Mouse (Mus musculus) A20 (cell line): Measurements from ENCODE around the gene Ddb1.

Experiments used
- DNase-seq: peaks from one replicate; pipeline ENCODE4 v3.0.0-alpha.2; 2011; ENCODE audit warnings: low read depth, low spot score

Gene Ddb1

DNA sequence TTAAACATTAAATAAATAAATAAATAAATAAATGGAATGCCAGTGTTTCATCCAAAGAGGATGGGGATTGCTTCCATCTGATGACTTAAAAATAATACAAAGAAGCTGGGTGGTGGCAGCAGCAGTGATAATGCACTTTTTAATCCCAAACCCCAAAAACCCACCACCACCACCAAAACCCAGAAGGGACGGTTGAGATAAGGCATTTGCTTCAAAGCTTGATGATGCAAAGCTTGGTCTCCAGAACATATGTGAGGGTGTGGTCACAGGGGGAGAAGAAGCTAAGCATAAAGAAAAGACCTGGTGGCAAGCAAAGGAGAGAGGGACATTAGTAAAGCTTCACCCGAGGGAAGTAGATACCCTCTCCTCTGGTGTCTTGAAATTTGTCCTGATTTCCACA, 56.8 kb downstream of the Ddb1 start:
- DNase-seq: no peak

GRCm38 (mm10) chr19:10662665-10663064, 57.5 kb downstream of the Ddb1 start:
- DNase-seq: no peak

- DNase-seq: no peak
Measured at GRCm38 (mm10) chr19:10665093-10665492, 60.0 kb downstream of the Ddb1 start.

- DNase-seq: peak; percentile 68
Measured at GRCm38 (mm10) chr19:10665499-10665898, 60.4 kb downstream of the Ddb1 start.

DNA sequence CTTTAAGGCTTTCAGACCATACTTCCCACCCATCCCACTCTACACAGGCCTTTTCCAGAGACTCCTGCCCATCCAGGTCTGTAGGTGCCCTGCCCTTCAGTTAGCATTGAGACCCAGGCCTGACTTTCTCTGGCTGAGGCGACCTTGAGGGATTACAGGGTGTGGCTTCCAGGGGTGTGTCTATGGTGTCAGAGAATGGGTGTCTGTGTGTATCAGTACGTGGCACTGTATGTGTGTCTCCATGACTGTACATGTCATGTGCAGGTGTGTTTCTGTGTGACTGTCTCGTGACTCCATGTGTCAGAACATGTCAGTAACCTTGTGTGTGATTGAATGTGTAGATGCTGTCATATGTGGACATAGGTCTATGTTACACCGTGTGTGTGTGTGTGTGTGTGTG, 66.2 kb downstream of the Ddb1 start:
- DNase-seq: no peak

DNA sequence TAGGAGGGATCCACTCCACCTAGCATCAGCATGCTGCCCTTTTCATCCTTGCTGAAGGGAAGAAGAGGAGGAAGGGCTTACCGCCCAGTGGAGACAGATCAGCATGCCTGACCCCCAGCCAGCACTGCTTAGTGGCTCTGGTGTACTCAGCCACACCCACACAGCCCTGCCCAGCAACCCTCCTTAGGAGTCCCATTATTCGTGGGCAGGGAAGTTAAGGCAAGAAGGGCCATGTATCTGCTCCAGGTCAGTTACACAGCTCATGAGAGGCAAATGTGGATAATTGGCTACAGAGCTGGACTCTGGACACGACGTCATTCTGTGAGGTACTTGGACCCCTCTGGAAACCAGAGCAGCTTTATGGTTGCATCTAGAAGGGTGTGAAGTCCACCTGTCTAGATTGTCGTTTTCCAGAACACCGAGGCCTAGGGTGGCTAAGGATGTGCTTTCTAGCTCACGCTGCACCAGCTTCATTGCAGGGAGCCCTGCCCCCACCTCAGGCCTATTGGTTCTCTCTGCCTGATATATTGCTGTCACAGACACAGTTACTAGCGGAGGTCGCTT, 66.8 kb downstream of the Ddb1 start:
- DNase-seq: no peak

DNA sequence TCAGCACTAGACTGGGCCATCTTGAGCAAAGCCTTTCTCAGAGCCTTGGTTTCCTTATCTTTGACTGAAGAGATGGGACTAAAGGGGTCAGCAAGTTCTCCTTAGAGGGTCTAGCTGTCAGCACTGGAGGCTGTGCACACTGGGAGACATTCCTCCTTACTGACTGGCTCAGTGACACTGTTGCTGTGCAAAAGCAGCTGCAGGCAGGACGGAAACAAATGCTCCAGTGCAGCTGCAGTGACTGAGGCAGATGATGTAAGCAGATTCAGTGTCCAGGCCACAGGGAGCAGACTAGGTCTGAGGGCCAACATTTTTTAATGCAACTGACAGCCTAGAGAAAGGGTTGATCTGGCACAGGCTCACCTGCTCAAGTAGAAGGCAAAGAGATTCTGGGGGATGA, 68.1 kb downstream of the Ddb1 start:
- DNase-seq: no peak

DNA sequence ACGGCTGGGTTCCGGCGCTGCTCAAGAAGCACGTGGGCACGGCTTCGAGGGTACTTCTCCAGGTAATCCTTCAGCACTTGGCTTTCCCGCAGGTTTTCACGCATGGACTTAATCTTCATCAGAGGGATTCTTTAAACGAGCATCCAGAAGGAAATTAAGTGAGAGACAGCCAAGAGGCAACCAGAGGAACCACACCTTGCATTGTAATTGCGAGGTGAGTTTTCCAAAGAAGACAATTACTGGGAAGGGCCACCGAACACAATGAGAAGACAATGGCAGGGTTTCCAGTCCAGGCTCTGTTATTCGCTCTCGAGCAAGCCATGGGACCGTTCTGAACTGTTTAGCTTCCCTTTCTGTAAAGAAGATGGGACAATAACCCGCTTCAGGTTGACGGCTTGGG, 71.5 kb downstream of the Ddb1 start:
- DNase-seq: no peak

GRCm38 (mm10) chr19:10677915-10678771, 73.0 kb downstream of the Ddb1 start, which contains the start of gene Pga5:
Gene Pga5 (minus strand): TSS chr19:10678071.
- DNase-seq: peak; percentile 64

DNA sequence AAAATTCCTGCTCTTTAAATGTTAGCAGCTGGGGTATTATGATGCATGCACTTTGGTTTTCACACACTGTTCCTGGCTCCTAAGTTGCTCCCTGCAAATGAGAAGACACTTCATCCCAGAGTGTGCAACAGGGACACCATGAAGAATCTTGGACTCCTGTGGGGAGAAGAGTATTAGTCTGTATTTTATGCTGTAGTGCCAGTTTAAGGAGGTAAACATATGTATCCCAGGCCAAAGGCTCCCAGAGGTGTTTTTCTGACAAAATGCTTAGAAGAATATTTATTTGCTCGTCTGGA, 73.6 kb downstream of the Ddb1 start:
- DNase-seq: no peak
